Mouse (Mus musculus) heart, embryonic 13.5 days (tissue): Measurements from ENCODE around the gene Pmepa1. TPM values are rescaled to one million over a fixed set of nuclear protein-coding genes. Genes with fewer than 3 reads are reported as not detected.

ENCODE experiments used
- ATAC-seq: fragments of 200-750 bp; cut with Nextera tagmentation; 2 replicates; pipeline ENCODE4 v1.8.0; 2017; ENCODE audit warnings: moderate TSS enrichment; ENCODE audit not compliant: insufficient number of reproducible peaks, low FRiP score, low TSS enrichment; ENCODE audit errors: extremely low read depth
- H3K27ac ChIP-seq: fragments of 300-500 bp; sonication (generic); replicated peaks from 2 replicates; pipeline ENCODE4 v1.5.1; 2015; ENCODE audit warnings: moderate library complexity, mild to moderate bottlenecking, inconsistent platforms
- H3K27me3 ChIP-seq: fragments of 300-500 bp; sonication (generic); replicated peaks from 2 replicates; pipeline ENCODE4 v1.6.1; 2015; ENCODE audit warnings: mild to moderate bottlenecking, inconsistent platforms
- H3K36me3 ChIP-seq: fragments of 300-500 bp; sonication (generic); 2 replicates; pipeline ENCODE4 v1.6.1; 2015; ENCODE audit warnings: mild to moderate bottlenecking, inconsistent platforms
- H3K4me1 ChIP-seq: fragments of 300-500 bp; sonication (generic); 2 replicates; pipeline ENCODE4 v1.6.1; 2015; ENCODE audit warnings: inconsistent platforms
- H3K4me2 ChIP-seq: fragments of 300-500 bp; sonication (generic); 2 replicates; pipeline ENCODE4 v1.6.1; 2015; ENCODE audit warnings: inconsistent platforms, mild to moderate bottlenecking, moderate library complexity
- H3K4me3 ChIP-seq: fragments of 300-500 bp; sonication (generic); 2 replicates; pipeline ENCODE4 v1.5.1; 2015; ENCODE audit warnings: moderate library complexity, mild to moderate bottlenecking, inconsistent platforms
- H3K9ac ChIP-seq: fragments of 300-500 bp; sonication (generic); 2 replicates; pipeline ENCODE4 v1.6.1; 2015; ENCODE audit warnings: inconsistent platforms, mild to moderate bottlenecking, moderate library complexity
- H3K9me3 ChIP-seq: fragments of 300-500 bp; sonication (generic); 2 replicates; pipeline ENCODE4 v1.6.1; 2016; ENCODE audit warnings: inconsistent platforms
- WGBS: fragments of 180-500 bp; shearing (Covaris S2); methylation state at CpG from one replicate; pipeline ENCODE4 v1.1.7; 2015; ENCODE audit warnings: mixed read lengths; 5-methylcytosine and 5-hydroxymethylcytosine counted together
- polyA plus RNA-seq: library from polyadenylated mRNA; unstranded; fragments of >200 nt; fragmentation: Nextera tagmentation; extraction: Ambion mirVana; gene quantifications from 2 replicates; pipeline ENCODE4 v1.2.1, GENCODE M21; 2015

Gene Pmepa1
- polyA plus RNA-seq, 1 experiment from 2014 or later = 3.4 TPM

GRCm38 (mm10) chr2:173224097-173224496 lies 52.2 kb downstream of the Pmepa1 start:
- Histone ChIP-seq H3K4me1 (0 out of 2 replicates have a peak, but pooled peaks cover 4% of the 10 kb centered on the region), H3K9me3 (no peaks in the 10 kb centered on the region), H3K27ac (no peak overlapping the region), H3K36me3 (peaks cover 35% of the 10 kb centered on the region), H3K4me2 (no peak overlapping the region), H3K9ac (no peak overlapping the region), H3K4me3 (no peak overlapping the region), H3K27me3 (no peaks in the 10 kb centered on the region)
- no peak for ATAC-seq
- 69% methylated on average over 3 of the region's 3 CpGs for WGBS

DNA sequence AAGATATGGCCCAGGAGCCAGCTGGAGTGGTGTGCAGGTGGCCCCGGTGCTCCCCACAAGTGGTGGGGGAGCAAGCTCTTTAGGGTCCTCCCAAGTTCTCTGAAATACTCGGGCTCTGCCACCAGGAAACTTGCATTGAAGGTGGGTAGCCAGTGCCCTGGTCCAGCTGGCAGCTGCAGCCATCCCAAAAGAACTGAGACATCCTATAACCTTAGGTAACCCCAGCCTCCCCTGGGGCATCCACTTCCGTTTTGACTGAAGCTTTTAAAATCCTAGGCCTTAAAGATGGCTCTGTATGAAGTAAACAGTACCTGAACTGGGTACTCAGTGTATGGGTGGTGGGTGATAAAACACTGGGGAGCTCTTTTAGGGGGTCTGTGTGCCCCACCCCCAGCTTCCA lies 52.8 kb downstream of the Pmepa1 start:
- H3K9ac ChIP-seq = no peak overlapping the region
- no peak overlapping the region for H3K4me2 ChIP-seq
- no peak for ATAC-seq
- H3K4me1 ChIP-seq = 0 out of 2 replicates have a peak, but pooled peaks cover 5% of the 10 kb centered on the region
- no peaks in the 10 kb centered on the region; the same call in 1 of the 2 replicates for H3K27me3 ChIP-seq
- peaks cover 29% of the 10 kb centered on the region for H3K36me3 ChIP-seq
- no peak overlapping the region for H3K4me3 ChIP-seq
- no peaks in the 10 kb centered on the region for H3K9me3 ChIP-seq
- H3K27ac ChIP-seq = no peak overlapping the region
- 68% methylated on average over 3 of the region's 3 CpGs for WGBS

DNA sequence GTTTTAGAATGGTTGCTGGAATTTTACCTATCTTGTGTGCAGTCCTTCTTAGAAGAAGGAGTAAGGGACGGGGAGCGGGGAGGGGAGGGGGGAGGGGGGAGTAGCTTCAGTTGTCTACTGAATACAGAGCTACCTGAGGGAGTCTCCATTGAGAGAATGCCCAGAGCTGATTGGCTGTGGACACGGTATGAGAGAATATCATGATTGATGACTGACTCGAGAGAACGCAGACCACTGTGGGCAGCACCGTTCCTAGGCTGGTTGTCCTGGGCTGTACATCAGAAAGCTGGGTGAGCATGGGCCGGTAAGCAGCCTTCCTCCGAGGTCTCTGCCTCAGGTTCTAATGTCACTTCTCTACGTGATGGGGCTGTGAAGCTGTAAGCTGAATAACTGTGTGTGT lies 55.6 kb downstream of the Pmepa1 start:
- H3K4me1 ChIP-seq = 0 out of 2 replicates have a peak, but pooled peaks cover 5% of the 10 kb centered on the region
- 80% methylated on average over 9 of the region's 9 CpGs for WGBS
- ATAC-seq = no peak
- no peaks in the 10 kb centered on the region for H3K9me3 ChIP-seq
- H3K27ac ChIP-seq = no peak overlapping the region
- H3K4me3 ChIP-seq = no peak overlapping the region
- peaks cover 5% of the 10 kb centered on the region for H3K36me3 ChIP-seq
- no peak overlapping the region for H3K4me2 ChIP-seq
- H3K9ac ChIP-seq = no peak overlapping the region
- H3K27me3 ChIP-seq = peaks cover 18% of the 10 kb centered on the region

DNA sequence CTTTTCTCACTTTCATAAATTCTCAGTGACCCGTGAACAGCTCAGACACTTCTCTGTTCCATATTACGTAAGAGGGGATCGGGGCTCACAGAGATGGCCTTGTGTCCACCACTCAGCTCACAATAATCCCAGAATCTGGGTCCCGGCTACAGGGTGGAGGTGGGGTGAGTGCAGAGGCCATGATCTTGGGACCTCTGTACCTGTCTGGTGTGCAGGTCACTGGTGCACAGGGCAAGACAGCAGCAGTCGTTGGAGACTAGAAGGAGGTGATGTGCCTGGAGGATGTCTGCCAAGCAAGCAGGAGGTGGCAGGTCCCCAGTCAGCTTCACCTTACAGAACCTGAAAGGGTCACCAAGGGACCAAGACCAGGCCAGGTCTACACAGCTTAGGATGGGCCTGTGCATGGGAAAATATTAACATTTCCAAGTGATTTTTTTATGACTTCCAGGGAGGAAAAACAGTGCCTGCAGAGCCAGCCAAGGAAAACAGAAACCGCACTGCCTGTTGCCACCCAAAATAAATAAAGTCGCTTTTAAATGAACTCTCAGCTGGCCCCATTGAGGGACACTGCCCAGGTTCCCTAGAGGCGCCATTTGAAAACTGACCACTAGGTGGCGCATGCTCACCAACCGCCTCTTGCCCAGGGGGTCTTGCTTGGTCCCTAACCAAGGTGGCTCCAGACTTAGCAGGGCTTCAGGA lies 56.9 kb downstream of the Pmepa1 start:
- H3K4me2 ChIP-seq = no peak overlapping the region
- no peak overlapping the region for H3K9ac ChIP-seq
- H3K9me3 ChIP-seq = no peaks in the 10 kb centered on the region
- no peak; the same call in 1 of the 2 replicates for ATAC-seq
- peaks cover 21% of the 10 kb centered on the region for H3K27me3 ChIP-seq
- no peak overlapping the region for H3K4me3 ChIP-seq
- 40% methylated on average over 10 of the region's 10 CpGs for WGBS
- no peaks in the 10 kb centered on the region for H3K36me3 ChIP-seq
- no peak overlapping the region for H3K27ac ChIP-seq
- 0 out of 2 replicates have a peak, but pooled peaks cover 5% of the 10 kb centered on the region for H3K4me1 ChIP-seq

GRCm38 (mm10) chr2:173218416-173219141 lies 57.8 kb downstream of the Pmepa1 start, which contains the start of gene Zbp1:
Zbp1 (minus strand) TSS chr2:173218923.
- no peaks in the 10 kb centered on the region for H3K9me3 ChIP-seq
- H3K9ac ChIP-seq = no peak within 1 kb of the TSS
- no peaks in the 10 kb centered on the region for H3K36me3 ChIP-seq
- ATAC-seq = no peak
- H3K4me2 ChIP-seq = no peak within 1 kb of the TSS
- H3K4me3 ChIP-seq = no peak within 1 kb of the TSS
- peaks cover 25% of the 10 kb centered on the region for H3K27me3 ChIP-seq
- H3K4me1 ChIP-seq = 0 out of 2 replicates have a peak, but pooled peaks cover 5% of the 10 kb centered on the region
- 58% methylated on average over 11 of the region's 11 CpGs for WGBS
- no peak within 1 kb of the TSS for H3K27ac ChIP-seq

- no peaks in the 10 kb centered on the region for H3K36me3 ChIP-seq
- ATAC-seq = no peak
- H3K27me3 ChIP-seq = peaks cover 25% of the 10 kb centered on the region
- no peaks in the 10 kb centered on the region for H3K9me3 ChIP-seq
- no peak overlapping the region for H3K4me2 ChIP-seq
- H3K27ac ChIP-seq = no peak overlapping the region
- 81% methylated on average over 5 of the region's 5 CpGs for WGBS
- H3K9ac ChIP-seq = no peak overlapping the region
- H3K4me3 ChIP-seq = no peak overlapping the region
- 0 out of 2 replicates have a peak, but pooled peaks cover 5% of the 10 kb centered on the region for H3K4me1 ChIP-seq
Measured at GRCm38 (mm10) chr2:173217763-173218258, 58.5 kb downstream of the Pmepa1 start.

DNA sequence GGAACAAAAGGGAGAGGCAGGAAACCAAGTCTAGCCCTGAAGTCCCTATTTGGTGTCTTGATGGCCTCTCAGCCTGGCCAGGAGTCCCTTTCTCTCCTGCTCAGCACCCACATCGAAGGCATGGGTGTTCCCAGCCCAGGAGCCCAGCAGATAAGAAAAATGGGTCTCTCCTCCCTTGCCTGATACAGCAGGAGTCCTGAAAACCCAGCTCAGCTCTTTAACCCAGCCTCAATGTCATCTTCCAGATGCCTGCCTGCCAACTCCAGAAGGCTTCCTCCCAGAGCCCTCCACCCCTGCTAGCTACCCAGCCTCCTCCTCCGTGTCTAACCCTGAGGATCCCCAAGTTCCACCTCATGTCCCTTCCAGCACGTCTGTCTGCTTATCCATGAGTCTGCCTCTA lies 59.1 kb downstream of the Pmepa1 start:
- H3K4me2 ChIP-seq = no peak overlapping the region
- H3K4me3 ChIP-seq = no peak overlapping the region
- H3K36me3 ChIP-seq = no peaks in the 10 kb centered on the region
- WGBS = 51% methylated on average over 3 of the region's 3 CpGs
- no peak overlapping the region for H3K9ac ChIP-seq
- peaks cover 30% of the 10 kb centered on the region for H3K27me3 ChIP-seq
- H3K4me1 ChIP-seq = 0 out of 2 replicates have a peak, but pooled peaks cover 5% of the 10 kb centered on the region
- no peak for ATAC-seq
- H3K9me3 ChIP-seq = no peaks in the 10 kb centered on the region
- no peak overlapping the region for H3K27ac ChIP-seq

DNA sequence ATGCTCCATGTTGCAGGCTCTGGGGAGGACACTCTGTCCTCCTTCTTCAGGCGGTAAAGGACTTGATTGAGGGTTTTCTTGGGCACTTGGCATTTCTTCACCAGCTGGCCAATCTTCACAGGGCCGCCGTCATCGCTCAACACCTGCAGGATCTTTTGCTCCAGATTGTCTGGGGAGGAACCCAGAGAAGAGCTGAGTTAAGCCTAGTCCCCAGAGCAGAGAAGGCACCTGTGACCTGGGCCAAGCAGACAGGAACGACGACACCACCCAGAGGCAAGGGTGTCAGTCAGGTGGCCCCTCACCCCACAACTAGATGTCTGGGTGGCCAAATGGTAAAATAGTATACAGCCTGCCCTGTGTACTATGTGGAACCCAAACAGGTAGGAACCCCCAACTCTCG lies 59.5 kb downstream of the Pmepa1 start:
- Histone ChIP-seq H3K36me3 (no peaks in the 10 kb centered on the region), H3K4me3 (no peak overlapping the region), H3K27ac (no peak overlapping the region), H3K27me3 (peaks cover 30% of the 10 kb centered on the region), H3K9ac (no peak overlapping the region), H3K9me3 (no peaks in the 10 kb centered on the region), H3K4me2 (no peak overlapping the region), H3K4me1 (0 out of 2 replicates have a peak, but pooled peaks cover 5% of the 10 kb centered on the region)
- WGBS = 80% methylated on average over 7 of the region's 7 CpGs
- ATAC-seq = no peak

DNA sequence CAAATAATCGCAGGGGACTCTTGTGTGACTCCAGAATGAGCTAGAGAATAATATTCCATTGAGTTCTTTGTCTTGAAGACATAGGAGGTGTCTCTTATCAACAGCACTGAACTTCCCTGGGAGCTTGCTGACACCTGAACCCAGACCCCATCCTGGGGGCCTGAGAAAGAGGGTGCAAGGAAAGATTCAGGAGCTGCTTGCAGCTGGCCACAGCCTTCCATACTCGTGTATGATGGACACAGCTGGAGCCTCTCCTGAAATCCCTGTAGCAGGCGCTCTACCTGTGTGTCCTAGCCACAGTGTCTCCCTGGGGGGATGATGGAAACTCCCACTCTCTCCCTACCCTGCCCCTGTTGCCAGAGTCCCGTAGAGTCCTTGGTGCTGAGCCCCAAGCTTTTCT lies 64.1 kb downstream of the Pmepa1 start:
- no peaks in the 10 kb centered on the region for H3K36me3 ChIP-seq
- no peak overlapping the region for H3K4me3 ChIP-seq
- ATAC-seq = no peak
- H3K27ac ChIP-seq = no peak overlapping the region
- no peak overlapping the region for H3K4me2 ChIP-seq
- H3K9ac ChIP-seq = no peak overlapping the region
- peaks cover 22% of the 10 kb centered on the region for H3K27me3 ChIP-seq
- WGBS = 58% methylated on average over 4 of the region's 4 CpGs
- no peaks in the 10 kb centered on the region for H3K4me1 ChIP-seq
- no peaks in the 10 kb centered on the region for H3K9me3 ChIP-seq

DNA sequence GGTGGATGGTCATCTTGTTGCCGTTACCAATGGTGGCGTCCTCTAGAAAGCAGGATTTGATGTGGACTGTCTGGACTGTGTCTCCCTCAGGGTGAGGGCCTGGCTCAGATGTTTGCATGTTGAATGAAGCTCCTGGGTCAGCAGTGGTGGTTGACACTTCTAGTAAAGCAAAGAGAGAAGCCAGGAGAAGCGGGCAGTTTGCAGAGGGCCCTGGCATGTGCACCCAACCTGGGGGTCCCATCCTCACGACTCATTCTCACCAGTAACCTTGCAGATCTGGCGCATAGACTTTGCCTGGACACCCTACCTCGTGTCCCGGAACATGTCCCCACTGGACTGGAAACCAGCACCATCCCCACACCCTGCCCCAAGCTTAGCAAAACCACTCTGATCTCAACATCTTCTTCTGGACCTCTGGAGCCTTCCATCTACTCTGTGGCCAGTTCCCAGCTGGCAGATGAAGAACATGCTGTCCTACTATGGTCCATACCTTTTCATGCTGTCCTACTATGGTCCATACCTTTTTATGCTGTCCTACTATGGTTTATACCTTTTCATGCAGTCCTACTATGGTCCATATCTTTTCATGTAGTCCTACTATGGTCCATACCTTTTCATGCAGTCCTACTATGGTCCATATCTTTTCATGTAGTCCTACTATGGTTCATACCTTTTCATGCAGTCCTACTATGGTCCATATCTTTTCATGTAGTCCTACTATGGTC lies 67.1 kb downstream of the Pmepa1 start:
- Histone ChIP-seq H3K4me2 (no peak overlapping the region), H3K9me3 (no peaks in the 10 kb centered on the region), H3K9ac (no peak overlapping the region), H3K27ac (no peak overlapping the region), H3K4me3 (no peak overlapping the region), H3K4me1 (no peaks in the 10 kb centered on the region), H3K27me3 (peaks cover 8% of the 10 kb centered on the region), H3K36me3 (no peaks in the 10 kb centered on the region)
- 84% methylated on average over 7 of the region's 7 CpGs for WGBS
- no peak for ATAC-seq

- no peak overlapping the region for H3K27ac ChIP-seq
- H3K4me2 ChIP-seq = no peak overlapping the region
- H3K9me3 ChIP-seq = no peaks in the 10 kb centered on the region
- ATAC-seq = no peak
- no peak overlapping the region for H3K4me3 ChIP-seq
- no peaks in the 10 kb centered on the region for H3K36me3 ChIP-seq
- H3K4me1 ChIP-seq = no peaks in the 10 kb centered on the region
- H3K27me3 ChIP-seq = no peaks in the 10 kb centered on the region; the same call in 1 of the 2 replicates
- H3K9ac ChIP-seq = no peak overlapping the region
- 85% methylated on average over 3 of the region's 3 CpGs for WGBS
Measured at GRCm38 (mm10) chr2:173207051-173207450, 69.3 kb downstream of the Pmepa1 start.
